Mouse (Mus musculus) liver, adult 2 months (tissue): ENCODE measurements around the gene Lgalsl. TPM values are rescaled to one million over a fixed set of nuclear protein-coding genes. Genes with fewer than 3 reads are reported as not detected.

Source experiments
- DNase-seq: peaks from one replicate; pipeline ENCODE4 v3.0.0-alpha.2; 2011; ENCODE audit warnings: low read depth, low spot score; ENCODE audit errors: extremely low read depth
- H3K27ac ChIP-seq: fragments of 200-500 bp; replicated peaks from 2 replicates; pipeline ENCODE4 v1.5.1; 2012; ENCODE audit warnings: low read depth, mild to moderate bottlenecking, control low read depth, inconsistent platforms, low read length; ENCODE audit not compliant: insufficient read depth
- H3K27me3 ChIP-seq: fragments of 200-500 bp; 2 replicates; pipeline ENCODE4 v1.6.1; 2012; ENCODE audit warnings: mild to moderate bottlenecking, moderate library complexity, low read length, inconsistent platforms; ENCODE audit not compliant: control insufficient read depth, insufficient read depth
- H3K36me3 ChIP-seq: fragments of 200-500 bp; 2 replicates; pipeline ENCODE4 v1.6.1; 2012; ENCODE audit warnings: low read length, inconsistent platforms; ENCODE audit not compliant: control insufficient read depth, insufficient read depth
- H3K4me1 ChIP-seq: fragments of 200-500 bp; 2 replicates; pipeline ENCODE4 v1.6.1; 2011; ENCODE audit warnings: low read length; ENCODE audit not compliant: control insufficient read depth, insufficient read depth
- H3K4me3 ChIP-seq: fragments of 200-500 bp; 2 replicates; pipeline ENCODE4 v1.5.1; 2011; ENCODE audit warnings: low read depth, mild to moderate bottlenecking, control low read depth, low read length, moderate library complexity; ENCODE audit not compliant: insufficient read depth
- H3K79me2 ChIP-seq: fragments of 200-500 bp; 2 replicates; pipeline ENCODE4 v1.6.1; 2012; ENCODE audit warnings: inconsistent platforms, mild to moderate bottlenecking, low read length, moderate library complexity; ENCODE audit not compliant: control insufficient read depth, insufficient read depth
- H3K9ac ChIP-seq: fragments of 200-500 bp; 2 replicates; pipeline ENCODE4 v1.6.1; 2012; ENCODE audit warnings: low read depth, mild to moderate bottlenecking, control low read depth, inconsistent platforms, low read length
- CTCF ChIP-seq: fragments of 200-500 bp; IDR thresholded peaks from 2 replicates; pipeline ENCODE4 v1.5.1; 2011; ENCODE audit warnings: low read depth, low read length, control low read depth
- POLR2A ChIP-seq: fragments of 200-500 bp; IDR thresholded peaks from 2 replicates; pipeline ENCODE4 v1.6.1; 2011; ENCODE audit warnings: low read length, control low read depth; ENCODE audit not compliant: insufficient read depth; ENCODE audit errors: extremely low read depth
- WGBS: fragments of 180-500 bp; shearing (Covaris S2); methylation state at CpG from one replicate; pipeline ENCODE4 v1.1.7; 2018; 5-methylcytosine and 5-hydroxymethylcytosine counted together
- polyA plus RNA-seq: library from polyadenylated mRNA; depleted of rRNA; stranded (reverse); fragments of >200 nt; gene quantifications from 2 replicates; pipeline ENCODE4 v1.2.3, GENCODE M21; 2012
- total RNA-seq: library from RNA; depleted of rRNA; stranded (reverse); fragments of >200 nt; gene quantifications from 2 replicates; pipeline ENCODE4 v1.2.3, GENCODE M21; 2014

The Lgalsl gene
- total and polyA plus RNA-seq, 2 experiments: 4.5 to 4.9 TPM

DNA sequence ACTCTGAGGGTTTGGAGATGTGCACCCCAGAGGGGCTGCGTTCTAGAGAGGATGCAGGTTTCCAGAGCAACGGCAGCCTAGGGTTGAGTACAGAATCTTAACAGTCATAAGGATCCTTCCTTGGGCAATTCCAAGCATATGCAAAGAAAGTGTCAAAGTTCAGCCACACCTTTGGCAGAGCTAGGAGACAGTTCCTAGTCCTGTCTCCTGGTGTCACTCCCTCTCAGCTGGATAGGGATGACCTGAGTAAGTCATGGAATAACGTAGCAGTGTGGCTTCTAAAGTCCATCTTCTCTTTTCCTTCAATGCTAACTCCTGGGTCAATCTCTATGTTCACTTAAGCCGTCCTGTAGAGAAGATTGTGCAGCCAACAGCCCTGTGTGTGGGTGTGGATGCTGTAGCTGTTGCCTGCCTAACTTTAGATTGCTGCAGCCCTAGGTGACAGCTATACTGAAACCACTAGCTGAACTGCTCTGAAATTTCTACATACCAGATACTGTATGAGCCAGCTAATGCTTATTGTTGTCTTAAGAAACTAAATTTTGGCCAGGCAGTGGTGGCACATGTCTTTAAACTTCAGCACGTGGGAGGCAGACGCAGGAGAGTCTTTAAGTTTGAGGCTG, 16.8 kb downstream of the Lgalsl start:
- 93% methylated on average over 6 of the region's 6 CpGs for WGBS
- Histone ChIP-seq H3K36me3 (no peaks in the 10 kb centered on the region), H3K9ac (no peak overlapping the region), H3K27me3 (no peaks in the 10 kb centered on the region), H3K79me2 (no peaks in the 10 kb centered on the region), H3K4me1 (no peaks in the 10 kb centered on the region), H3K4me3 (no peak overlapping the region), H3K27ac (no peak overlapping the region)
- DNase-seq: no peak
- TF ChIP-seq CTCF (no peak), POLR2A (no peak)

DNA sequence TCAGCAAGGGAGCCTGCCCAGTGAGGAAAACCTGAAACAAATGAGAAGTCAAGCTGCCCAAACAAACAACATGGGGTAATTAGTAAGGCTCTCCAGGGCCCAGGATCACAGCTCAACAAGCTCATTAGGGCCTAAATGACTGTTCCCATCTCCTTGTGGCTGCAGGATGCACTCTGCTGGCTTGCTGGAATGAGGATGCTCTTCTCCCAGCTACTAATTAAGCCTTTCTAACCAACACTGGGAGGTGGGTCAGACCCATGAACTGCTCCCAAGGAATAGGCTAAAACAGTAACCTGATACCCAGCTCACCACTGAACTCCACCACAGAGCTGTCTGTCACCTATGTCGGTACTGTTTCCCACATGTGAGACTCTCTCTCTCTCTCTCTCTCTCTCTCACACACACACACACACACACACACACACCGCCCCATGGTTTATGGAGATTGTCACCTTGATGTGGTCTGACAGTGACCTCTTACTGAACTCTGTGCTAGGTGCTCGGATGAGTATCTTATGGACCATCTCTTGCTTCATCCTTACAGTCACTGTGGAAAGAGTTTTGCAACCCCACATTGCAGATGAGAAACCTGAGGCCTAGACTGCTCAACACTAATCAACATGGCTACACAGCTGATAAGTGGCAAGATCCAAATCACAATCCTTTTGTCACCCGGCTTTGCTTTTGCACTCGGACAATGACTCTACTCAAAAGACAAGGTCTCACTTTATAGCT, 18.5 kb downstream of the Lgalsl start:
- H3K79me2 ChIP-seq: no peaks in the 10 kb centered on the region
- no peaks in the 10 kb centered on the region for H3K4me1 ChIP-seq
- TF ChIP-seq CTCF (no peak), POLR2A (no peak)
- H3K27ac ChIP-seq: no peak overlapping the region
- 86% methylated on average over 5 of the region's 5 CpGs for WGBS
- H3K36me3 ChIP-seq: no peaks in the 10 kb centered on the region
- H3K4me3 ChIP-seq: no peak overlapping the region
- no peaks in the 10 kb centered on the region for H3K27me3 ChIP-seq
- no peak for DNase-seq
- H3K9ac ChIP-seq: no peak overlapping the region

DNA sequence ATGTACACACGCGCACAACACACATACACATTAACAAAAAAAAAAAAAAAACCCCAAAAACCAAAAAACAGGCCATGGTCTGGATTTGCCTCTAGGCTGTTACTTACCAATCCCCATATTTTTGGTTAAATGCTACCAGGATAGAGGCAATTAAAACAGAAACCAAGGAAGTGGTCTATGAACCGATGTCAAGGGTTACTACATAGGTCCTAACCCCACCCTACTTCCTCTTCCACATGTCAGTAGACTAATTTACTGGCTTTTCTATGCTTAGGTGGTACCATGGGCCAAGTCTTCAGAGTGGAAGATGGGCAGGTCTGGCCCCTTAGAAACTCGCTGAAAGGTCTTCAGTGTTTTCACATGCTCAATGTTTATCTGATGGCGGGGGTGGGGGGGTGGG, 24.2 kb downstream of the Lgalsl start:
- no peaks in the 10 kb centered on the region for H3K36me3 ChIP-seq
- no peak overlapping the region for H3K9ac ChIP-seq
- TF ChIP-seq POLR2A (no peak), CTCF (no peak)
- 93% methylated on average over 5 of the region's 5 CpGs for WGBS
- H3K27me3 ChIP-seq: no peaks in the 10 kb centered on the region
- DNase-seq: no peak
- no peaks in the 10 kb centered on the region for H3K79me2 ChIP-seq
- H3K4me1 ChIP-seq: no peaks in the 10 kb centered on the region
- no peak overlapping the region for H3K27ac ChIP-seq
- H3K4me3 ChIP-seq: no peak overlapping the region

DNA sequence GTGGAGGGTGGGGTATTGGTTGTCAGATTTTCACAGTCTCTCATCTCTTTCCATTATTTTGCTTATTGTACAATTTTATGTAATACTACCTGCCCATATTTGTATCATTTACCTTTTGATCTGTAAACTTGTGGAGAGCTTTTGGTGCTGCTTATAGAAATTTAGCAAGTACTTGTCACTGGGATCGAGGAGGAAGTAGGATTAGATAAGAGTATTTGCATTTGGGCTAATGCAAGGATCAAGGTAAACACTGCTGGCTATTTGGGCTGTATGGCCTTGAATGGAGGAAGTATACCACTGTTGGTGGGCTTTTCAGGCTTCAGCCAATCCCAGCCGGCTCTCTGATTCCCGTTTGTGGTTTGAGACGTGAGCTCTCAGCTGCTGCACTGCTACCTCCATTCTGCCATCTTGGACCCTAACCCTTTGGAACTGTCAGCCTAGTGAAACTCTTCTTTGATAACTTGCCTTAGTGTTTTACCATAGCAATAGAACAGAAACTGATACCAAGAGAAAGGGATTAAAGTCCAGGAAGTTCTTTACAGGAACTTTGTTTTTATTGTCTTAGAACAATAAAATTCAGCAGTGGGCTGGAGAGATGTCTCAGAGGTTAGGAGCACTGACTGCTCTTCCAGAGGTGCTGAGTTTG, 25.1 kb downstream of the Lgalsl start:
- Histone ChIP-seq H3K9ac (no peak overlapping the region), H3K4me1 (no peaks in the 10 kb centered on the region), H3K27me3 (no peaks in the 10 kb centered on the region), H3K79me2 (no peaks in the 10 kb centered on the region), H3K4me3 (no peak overlapping the region), H3K27ac (no peak overlapping the region), H3K36me3 (no peaks in the 10 kb centered on the region)
- TF ChIP-seq CTCF: no peak
- no peak for TF ChIP-seq POLR2A
- no peak for DNase-seq
- WGBS: 34% methylated on average over 4 of the region's 4 CpGs

DNA sequence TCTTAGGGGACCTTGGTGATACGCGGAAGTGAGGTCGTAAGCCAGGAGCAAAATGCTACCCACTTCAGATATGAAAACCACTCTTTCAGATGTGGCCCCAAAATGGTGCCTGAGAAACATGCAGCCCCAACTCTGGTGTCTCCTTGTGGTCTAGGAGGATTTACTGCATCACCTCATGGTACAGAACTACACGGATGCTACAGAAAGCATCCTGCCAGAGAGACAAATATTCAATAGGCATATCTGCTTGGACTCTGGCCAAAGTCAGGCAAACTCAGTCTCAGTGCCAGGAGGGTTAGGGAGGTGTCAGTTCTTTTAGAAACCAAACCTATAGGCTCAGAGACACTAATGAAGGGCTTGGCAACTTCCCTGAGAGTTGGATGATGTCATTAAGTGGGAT, 26.4 kb downstream of the Lgalsl start:
- H3K79me2 ChIP-seq: no peaks in the 10 kb centered on the region
- DNase-seq: no peak
- H3K9ac ChIP-seq: no peak overlapping the region
- no peaks in the 10 kb centered on the region for H3K4me1 ChIP-seq
- H3K4me3 ChIP-seq: no peak overlapping the region
- H3K36me3 ChIP-seq: no peaks in the 10 kb centered on the region
- WGBS: 82% methylated on average over 4 of the region's 4 CpGs
- no peak overlapping the region for H3K27ac ChIP-seq
- no peak for TF ChIP-seq CTCF
- TF ChIP-seq POLR2A: no peak
- H3K27me3 ChIP-seq: no peaks in the 10 kb centered on the region
